Mouse (Mus musculus) kidney, adult 8-10 months (tissue): ENCODE measurements around the gene L3hypdh.

ENCODE experiments used
- DNase-seq, 2 experiments: peaks; one replicate each; pipeline ENCODE4 v3.0.0; 2022

Gene L3hypdh

DNA sequence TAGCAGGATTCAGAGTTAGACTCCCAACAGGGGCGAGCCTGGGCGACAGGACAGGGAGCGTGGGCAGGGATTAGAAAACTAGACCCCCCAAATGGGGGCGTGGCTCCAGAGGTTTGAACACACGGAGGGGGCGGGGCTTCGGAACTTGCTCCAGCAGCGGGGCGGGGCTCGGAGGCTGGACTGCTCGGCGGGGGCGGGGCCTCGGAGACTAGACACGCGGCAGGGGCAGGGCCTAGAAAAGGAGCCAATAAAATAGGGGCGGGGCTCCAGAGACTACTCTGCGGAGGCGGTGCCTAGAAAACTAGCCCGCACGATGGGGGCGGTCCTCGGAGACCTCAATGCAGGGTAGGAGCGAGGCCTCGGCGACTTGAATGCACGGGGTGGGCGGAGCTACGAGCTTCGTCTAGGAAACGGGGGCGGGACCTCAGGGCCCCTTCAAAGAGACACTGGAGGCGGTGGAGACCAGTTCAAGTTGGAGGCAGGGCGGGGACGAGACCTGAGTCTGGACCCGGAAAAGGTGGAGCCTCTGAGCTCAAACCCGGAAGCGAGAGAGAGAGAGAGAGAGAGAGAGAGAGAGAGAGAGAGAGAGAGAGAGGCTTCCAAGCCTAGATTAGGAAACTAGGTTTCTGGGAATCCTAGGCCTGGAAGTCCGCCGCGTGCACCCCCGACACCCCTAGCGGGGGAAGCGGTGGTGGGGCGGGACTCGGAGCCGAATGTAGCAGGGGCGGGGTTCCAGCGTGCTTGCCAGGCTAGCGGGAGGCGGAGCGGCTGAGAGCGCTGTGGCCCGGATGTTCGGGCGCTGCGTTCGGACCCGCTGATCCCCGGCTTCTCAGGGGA lies at the start of gene L3hypdh, which contains the start of gene Jkamp:
L3hypdh (minus strand) TSS at position 111 of the 837 bp plus-strand sequence.
Jkamp (plus strand) TSS at position 261 of the 837 bp plus-strand sequence.
- DNase-seq = peak; percentile 100

DNA sequence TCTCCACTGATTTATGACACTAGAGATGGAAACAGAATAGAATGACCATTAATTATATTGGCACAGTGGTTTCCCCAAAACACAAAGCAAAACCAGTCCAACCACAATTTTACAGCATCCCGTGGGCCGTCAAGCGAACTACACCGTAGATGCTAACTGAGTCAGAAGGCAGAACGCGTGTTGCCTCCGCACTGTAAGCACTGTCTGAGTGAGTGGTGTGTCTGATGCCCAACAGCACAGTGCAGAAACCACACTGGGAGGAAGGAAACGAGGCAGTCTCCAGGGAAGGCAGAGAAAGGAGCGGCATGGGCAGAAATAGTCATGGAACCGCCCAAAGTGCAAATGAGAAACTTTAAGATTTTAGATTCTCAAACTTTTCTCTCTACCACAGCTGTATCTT lies 44.0 kb upstream of the L3hypdh start:
- DNase-seq = no peak

DNA sequence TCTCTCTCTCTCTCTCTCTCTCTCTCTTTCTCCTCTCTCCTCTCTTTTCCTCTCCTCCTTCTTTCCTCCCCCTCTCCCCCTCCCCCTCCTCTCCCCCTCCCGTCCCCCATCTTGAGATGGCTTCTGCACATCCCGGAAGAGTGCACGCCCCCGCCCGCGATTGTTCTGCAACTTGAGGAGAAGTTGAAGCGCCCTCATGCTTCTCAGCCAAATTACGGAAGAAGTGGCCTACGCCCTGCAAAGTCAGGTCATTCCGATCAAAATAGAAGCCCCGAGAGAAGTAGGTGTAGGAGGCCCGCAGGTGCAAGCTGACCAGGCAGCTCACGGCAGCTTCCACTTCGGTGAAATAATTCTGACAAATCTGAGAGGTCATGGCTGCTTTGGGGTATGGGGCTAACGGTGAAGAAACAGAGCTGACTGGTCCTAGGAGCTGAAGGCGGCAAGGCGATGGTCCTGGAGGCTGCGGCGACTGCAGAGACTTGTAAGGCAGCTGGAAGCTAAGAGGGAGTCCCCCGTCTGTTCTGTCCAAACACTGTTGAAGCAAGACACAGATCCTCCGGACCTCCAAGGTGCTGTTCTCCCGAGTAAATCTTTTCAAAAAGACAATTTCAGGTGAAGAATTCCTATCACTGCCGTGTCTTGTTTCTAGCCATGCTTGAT lies 30.6 kb upstream of the L3hypdh start:
- no peak for DNase-seq

DNA sequence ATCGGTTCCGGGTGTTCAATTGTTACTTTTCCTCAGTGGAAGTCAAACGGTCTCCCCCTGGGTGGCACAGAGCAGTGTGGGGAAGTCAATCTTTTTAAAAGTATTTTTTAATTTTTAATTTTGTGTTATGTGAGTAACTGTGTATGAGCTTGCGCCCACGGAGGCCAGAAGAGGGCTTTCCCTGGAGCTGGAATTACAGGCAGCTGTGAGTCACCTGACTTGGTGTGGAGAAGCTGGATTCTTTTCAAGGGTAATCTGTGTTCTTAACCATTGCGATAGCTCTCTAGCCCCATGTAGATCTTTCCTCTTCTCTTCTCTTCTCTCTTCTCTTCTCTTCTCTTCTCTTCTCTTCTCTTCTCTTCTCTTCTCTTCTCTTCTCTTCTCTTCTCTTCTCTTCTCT lies 29.9 kb upstream of the L3hypdh start:
- DNase-seq = no peak

DNA sequence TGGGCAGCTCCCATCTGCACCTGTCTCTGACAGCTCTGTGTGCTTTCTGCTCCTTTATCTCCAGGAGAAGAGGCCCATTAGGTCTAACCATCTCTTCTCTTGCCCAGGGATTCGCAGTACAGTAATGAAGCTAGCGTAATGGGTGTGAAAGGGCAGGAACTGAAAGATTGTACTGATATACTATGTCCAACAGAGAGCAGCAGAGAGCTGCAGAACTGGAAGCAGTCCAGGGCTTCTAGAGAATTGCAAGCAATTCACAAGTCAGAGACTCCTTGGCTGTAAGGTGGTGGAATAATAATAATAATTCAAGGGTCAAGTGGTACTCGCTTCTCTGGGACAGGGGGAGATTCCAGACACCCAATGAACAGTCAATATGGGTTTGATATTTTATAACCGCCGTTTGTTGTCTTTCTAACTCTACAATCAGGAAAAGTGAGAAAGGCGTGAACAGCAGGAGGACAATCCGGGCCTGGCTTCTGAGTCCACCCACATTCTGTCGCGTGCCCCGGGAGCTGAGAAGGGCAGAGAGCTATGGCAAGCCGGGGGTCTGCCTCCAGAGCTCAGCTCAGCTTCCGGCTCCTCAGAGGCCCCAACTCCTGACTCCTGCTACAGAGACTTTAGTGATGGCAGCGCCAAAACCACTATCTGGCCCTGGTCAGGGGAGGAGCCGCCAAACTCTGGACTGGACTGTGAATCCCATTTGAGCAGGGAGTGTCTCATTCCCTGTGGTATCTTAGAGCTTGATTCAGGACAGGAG lies 19.5 kb upstream of the L3hypdh start:
- peak; percentile 63 to 75 for DNase-seq

DNA sequence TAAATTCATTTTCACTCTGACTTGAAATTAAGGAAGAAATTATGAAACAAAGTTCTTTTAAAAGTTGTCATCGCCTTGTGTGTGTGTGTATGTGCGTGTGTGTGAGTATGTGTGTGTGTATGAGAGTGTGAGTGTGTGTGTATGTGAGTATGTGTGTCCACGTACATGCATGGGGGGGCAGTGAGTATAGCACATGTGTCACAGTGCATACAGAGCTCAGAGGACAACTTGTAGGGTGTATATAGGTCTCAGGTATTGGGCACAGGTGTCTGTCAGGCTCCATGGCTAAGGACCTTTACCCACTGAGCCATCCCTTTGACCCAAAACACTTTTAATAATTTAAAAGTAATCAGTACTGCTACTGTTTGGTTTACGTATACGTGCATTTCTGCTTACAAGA lies 18.8 kb upstream of the L3hypdh start:
- no peak for DNase-seq

DNA sequence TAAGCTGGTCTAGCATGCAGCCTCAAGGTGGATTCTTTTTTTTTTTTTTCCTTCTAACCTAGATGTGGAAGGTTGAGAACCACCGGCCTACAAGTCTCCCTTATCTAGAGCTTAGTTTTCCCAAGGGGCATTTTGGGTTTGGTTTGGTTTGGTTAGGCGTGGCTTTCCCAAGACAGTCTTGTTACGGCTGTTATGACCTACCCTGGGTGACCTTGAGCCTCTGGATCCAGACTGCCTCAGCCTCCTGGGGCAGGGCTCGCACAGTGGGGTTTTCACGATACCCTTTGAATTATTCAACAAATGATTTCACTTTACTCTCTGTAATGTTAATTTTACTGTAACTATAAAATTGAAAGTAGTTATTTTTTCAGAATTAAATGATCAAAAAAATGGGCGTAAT lies 17.5 kb upstream of the L3hypdh start:
- no peak for DNase-seq

DNA sequence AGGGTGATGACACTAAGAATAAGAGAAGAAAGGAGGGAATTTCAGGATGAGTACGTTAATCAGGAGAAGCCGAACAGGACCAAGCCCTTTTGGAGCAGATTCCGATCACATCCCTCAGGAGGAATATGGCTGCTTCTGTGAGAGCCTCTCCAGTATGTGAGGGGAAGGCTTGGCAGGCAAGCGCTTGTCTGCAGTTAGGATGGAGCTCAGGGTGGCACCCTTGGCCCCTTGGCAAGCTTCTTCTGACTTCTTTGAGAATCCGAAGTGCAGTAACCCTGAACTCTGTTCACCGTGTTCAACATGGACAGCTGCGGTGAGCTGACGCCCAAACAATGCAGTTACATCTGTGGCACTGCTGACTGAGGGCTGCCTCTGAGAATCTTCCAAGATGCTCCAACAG lies 11.7 kb upstream of the L3hypdh start:
- no peak for DNase-seq

DNA sequence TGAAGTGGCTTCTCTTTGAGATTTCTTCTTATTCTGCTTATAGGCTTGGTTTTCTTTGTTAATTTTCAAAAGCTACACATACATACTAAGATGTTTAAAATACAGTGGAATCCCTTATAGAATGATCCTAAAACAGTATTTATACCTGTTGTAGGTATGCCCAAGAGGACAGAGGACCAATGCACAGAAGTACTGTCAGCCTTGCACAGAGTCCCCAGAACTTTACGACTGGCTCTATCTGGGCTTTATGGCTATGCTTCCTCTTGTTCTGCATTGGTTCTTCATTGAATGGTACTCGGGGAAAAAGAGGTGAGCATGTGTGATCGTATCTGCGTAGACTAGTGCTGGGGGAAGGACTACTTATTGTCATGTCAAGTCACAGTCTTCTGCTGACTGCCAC lies 4.6 kb upstream of the L3hypdh start:
- no peak for DNase-seq

DNA sequence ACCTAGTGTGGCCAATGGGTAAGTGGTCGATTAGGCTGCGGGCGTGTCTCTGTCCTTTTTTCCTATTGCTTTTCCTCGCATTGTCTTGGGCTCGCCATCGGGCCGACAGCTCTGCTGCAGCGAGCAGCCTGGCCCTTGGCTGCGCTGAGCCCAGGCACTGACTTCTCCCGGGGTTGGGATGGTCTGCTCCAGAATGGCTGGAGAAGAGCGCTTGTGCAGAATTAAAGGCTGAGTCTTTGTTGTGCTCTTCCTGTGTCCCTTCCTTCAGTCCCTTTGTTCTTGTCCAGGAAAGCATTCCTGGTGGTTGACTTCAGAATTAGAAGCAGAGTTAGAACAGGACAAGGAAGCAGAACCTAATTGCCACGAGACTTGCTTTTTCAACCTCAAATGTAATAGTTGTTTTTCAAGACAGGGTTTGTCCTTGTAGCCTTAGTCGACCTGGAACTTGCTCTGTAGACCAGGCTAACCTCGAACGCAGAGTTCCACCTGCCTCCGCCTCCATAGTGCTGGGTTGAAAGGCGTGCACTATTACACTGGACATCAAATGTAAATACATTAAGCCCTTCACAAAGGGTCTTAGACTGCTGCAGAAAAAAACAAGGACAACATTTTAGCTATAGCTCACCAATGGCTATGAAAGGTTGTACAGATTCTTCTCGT lies 1.1 kb upstream of the L3hypdh start:
- DNase-seq = peak in 1 of 2 experiments; percentile 28

DNA sequence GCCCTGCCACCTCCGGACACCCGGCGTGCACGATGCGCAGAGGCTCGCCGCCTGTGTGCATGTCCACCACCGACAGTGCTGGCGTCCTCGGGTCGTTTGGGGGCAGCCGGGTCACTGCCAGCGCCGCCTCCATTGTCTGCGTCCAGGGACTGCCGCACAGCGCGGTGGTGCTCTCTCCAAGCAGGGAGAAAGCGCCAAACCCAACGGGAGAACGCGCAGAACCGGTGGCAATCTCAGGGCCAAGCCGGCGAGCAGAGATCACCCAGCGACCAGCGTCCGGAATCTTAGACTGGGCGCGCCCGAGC lies 263 bp downstream of the L3hypdh start:
- no peak for DNase-seq

DNA sequence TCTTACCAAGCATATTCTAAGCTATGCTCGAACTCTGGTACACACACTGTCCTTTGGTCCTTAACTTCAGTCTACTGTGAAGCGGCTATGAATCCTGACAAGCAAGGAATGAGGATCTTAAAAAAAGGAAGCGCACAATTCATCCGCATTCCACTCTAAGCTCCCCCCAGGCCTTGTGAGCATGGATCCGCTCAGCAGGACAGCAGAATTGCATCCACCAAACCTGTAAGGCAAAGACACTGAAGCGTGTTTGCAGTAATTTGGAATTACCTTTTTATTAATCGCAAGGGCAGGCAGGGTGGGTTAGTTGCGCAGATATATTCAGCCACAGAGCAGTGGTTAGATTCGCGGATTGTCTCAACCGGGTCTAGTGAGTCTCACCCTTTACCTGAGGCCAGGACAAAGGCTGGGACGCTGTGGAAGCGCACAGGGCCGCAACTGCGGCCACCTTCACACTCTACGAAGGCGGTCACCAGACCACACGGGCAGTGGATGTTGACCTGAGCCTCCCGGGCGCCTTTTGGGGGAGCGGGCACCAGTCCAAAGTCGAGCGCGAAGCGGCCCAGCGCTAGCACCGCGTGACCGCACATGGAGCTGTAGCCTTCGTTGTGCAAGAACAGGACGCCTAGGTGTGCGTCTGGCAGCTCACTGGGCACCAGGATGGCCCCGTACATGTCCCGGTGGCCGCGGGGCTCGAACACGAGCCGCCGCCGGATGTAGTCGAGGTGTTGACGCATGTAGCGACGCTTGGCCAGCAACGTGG lies 797 bp downstream of the L3hypdh start:
- DNase-seq = peak; percentile 88 to 89

DNA sequence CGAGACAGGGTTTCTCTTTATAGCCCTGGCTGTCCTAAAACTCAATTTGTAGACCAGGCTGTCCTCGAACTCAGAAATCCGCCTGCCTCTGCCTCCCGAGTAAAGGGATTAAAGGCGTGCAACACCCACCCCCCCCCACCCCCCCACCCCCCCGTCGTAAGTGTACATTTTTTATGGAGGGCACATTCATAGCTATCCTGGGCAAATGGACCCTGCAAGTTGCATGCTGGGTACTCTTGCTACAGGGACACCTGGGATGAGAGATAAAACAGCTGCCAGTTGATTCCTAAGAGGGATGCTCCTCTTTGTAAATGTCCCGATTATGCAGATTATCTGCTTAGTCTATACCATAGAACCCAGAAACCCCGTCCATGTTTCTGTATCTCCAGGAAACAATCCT lies 2.0 kb downstream of the L3hypdh start:
- no peak for DNase-seq

DNA sequence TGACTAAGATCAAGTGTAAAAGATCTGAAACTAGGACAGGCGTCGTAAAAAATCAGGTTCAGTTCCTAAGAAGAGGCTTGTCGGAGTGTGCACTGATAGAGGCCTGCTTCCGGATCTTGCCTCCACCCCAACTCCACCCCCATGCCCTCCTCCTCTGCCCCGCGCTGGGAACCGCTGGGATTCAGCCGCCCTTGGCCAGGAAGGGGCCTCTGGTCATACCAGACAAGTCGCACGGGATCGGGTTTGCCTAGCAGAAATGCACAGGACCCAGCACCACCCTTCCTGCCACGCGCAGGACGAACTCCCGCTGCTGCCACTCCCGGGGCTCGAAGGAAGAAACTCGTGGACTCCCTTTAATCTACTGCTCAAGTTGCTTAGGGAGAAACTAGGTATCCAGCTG lies 2.9 kb downstream of the L3hypdh start:
- DNase-seq = peak in 1 of 2 experiments; percentile 32

DNA sequence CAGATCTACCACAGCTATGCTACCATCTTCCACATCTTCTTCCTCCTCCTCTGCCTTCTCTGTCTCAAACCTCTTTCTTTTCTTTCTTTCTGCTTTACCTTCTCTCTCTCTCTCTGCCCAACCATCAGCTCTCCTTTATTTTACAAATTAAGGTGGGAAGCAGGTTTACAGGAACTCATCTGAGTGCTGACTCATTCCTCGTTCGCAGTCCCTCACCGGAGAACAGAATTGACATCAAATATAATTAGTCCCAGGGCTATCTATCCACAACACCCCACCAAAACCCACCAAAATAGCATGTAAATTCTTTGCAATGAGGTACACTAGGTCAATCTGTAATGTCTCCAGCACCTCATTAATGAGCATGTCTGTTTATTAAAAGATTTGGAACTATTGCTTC lies 3.3 kb downstream of the L3hypdh start:
- no peak for DNase-seq

DNA sequence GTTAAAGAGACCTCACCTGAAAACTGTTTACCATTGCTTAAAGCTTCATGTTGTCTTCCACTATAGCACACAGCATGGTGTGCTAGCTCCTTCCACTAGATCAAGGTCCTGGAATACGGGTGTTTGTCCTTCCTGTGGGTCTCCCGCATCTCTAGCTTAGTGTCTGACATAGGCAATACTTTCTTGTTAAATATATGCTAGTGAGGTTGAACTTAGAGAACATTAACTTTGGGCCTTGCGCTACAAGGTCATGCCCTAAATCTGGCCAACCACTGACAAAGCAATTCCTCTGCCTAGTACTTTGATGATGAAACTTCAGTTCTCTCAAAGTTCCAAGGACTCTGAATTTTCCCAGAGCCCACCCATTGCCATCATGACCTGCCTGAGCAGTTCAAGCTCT lies 7.0 kb downstream of the L3hypdh start:
- DNase-seq = peak; percentile 38 to 67

DNA sequence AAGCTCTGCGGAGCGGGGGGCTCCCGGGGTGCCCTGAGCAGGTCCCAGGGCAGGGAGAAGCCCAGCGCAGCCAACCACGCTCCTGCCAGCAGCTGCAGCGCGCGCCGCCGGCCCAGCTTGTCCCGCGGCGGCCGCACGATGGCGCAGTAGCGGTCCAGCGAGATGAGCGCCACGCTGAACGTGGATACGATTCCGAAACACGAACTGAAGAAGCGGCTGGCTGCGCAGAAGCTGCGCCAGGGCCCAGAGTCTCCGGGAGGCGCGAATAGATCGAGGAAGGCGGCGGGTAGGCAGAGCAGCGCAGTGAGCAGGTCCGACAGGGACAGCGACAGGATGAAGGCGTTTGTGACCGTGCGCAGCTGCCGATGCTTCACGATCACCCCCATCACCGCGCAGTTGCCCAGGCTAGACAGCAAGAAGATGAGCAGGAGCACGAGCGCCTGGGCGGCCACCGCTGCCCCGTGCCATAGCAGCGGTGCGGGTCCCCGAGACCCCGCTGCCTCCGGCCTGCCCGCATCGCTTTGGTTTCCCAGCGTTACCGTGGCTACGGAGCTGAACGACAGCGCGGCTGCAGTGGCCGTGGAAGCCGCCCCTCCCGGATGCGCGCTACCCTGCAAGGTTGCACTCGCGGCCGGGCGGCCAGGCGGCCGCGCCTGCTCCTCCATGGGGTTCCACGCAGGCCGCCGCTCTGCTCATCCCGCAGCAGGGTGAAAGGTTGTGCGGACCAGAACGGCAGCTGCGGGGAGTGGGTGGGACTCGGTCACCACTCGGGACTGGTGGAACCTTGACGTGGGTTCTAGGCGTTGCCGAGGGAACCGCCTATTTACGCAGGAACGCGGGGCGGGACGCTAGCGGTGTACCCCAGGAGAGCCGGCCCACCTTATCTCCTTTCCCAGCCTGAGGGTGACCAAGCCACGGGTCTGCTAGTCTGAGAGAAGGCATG lies 14.6 kb downstream of the L3hypdh start, which contains the start of gene Gpr135:
Gpr135 (minus strand) TSS at position 799 of the 943 bp plus-strand sequence.
- peak; percentile 57 to 81 for DNase-seq

DNA sequence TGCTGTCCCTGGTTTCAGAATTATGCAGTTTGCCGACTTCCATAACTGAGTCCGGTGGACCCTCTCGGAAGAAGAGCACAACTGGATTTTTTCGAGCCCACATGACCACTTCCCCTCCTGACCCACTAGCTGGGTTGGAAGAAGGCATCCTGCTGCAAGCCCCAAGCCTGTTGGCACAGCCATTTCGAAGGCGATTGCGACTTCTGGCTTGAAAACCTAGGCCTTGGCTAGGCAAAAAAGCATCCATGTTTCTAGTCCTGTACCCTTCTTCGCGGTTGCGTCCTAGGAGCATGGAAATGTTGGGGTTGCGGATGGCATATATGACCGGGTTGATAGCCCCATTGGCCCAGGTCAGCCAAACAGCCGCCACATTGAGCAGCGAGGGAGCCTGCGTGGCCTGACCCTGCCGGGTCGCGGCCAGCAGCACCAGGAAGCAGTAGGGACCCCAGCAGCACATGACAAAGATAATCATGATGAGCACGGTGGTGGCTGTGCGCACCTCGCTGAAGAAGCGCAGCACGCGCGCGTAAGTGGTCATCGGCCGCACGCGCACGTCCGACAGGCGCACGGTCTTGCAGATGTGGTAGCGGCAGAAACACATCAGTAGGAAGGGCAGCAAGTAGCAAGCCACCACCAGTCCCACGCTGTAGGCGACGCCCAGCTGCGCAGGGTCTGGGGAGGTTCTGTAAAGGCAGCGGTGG lies 15.5 kb downstream of the L3hypdh start:
- no peak for DNase-seq

DNA sequence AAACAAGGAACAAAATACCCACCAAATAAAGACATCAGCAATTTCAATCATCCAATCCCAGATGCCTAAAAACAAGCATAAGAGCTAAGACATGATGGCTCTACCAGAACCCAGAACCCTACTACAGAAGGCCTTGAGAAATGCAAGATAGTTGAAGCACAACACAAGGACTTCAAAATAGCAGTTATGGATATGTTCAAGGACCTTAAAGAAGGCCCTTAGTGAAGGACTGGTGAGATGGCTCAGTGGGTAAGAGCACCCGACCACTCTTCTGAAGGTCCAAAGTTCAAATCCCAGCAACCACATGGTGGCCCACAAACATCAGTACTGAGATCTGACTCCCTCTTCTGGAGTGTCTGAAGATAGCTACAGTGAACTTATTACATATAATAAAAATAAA lies 27.5 kb downstream of the L3hypdh start:
- DNase-seq = no peak

DNA sequence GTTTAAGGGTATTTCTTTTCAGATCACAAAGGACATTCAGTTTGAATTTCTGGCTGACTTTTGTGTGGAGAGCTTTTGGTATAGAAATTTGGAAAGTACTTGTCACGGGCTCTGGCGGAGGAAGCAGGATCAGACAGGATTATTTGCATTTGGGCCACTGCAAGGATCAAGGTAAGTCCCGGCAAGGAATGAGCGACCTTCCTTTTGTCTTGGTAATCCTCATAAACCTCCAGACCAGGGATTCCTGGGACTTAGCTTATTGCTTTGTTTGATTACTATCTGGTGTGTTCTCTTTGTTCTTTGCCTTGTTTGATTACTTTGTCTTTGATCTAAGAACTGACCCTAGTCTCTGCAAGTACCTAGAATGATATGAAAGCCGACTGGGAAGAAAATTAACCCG lies 31.4 kb downstream of the L3hypdh start:
- no peak for DNase-seq

DNA sequence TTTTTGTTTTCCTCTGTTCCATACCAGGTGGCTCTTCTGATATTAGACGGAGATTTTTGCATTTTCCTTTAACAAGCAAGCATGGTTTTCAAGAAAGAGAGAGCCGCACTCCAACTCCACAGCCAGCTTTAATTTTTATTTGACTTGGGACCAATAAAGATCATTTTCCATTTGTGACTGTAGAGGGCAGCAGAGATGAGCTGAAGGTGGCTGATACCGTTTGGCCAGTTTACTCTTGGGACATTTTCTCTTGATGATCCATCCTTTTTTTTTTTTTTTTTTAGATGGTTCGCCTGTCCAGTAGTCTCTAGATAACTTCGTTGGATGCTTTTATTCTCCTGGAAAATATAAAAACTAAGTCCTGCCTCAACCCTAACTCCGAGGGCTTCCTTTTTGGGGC lies 31.9 kb downstream of the L3hypdh start:
- DNase-seq = no peak
